Mouse (Mus musculus) liver, adult 2 months (tissue): Measurements from ENCODE around the gene Ldlrad3.

ENCODE experiments used
- CTCF ChIP-seq: fragments of 200-500 bp; IDR thresholded peaks from 2 replicates; pipeline ENCODE4 v1.5.1; 2011; ENCODE audit warnings: low read depth, low read length, control low read depth
- POLR2A ChIP-seq: fragments of 200-500 bp; IDR thresholded peaks from 2 replicates; pipeline ENCODE4 v1.6.1; 2011; ENCODE audit warnings: low read length, control low read depth; ENCODE audit not compliant: insufficient read depth; ENCODE audit errors: extremely low read depth

DNA sequence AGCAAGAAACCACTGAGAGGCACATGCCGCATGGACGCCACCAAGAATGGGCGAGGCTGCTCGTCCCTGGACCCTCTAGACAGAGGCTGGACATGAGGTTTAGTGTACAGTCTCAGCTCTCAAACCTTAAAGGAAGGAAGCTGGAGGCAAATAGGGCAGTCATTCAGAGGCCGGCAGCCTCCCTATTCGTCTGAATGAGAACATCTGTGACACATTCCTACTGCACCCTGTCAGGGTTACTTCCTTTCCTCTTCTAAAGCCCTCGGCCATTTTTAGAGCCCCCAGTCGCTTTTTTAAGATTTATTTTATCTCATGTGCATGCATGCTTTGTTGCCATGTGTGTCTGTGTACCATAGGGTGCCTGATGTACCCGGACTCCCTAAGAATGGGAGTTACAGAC lies 29.2 kb downstream of the Ldlrad3 start:
- no peak for TF ChIP-seq POLR2A
- no peak for TF ChIP-seq CTCF
